Mouse (Mus musculus): ENCODE data around the gene Kctd3. TPM values are rescaled to one million over a fixed set of nuclear protein-coding genes. Genes with fewer than 3 reads are reported as not detected.

Kctd3 gene
- polyA plus RNA-seq, 1 experiment from 2014 or later, result 36.7 TPM

- no peaks in the 10 kb centered on the region for H3K4me1 ChIP-seq (ENCODE audit: control insufficient read depth, insufficient read depth, low read length)
- ATAC-seq (ENCODE audit: low FRiP score) (no peak), DNase-seq (ENCODE audit: low spot score, missing footprints) (no peak)
- H3K36me3 ChIP-seq (ENCODE audit: control insufficient read depth, insufficient read depth, low read length), result no peaks in the 10 kb centered on the region
- H3K9ac ChIP-seq (ENCODE audit: low read length), result no peak overlapping the region
- H3K9me3 ChIP-seq (ENCODE audit: control insufficient read depth, low read length), result no peaks in the 10 kb centered on the region
- 83% methylated on average over 9 of the region's 9 CpGs for WGBS
- H3K27me3 ChIP-seq (ENCODE audit: control insufficient read depth, insufficient read depth, low read length), result no peaks in the 10 kb centered on the region
- H3K27ac ChIP-seq (ENCODE audit: low read depth, low read length), result no peak overlapping the region
- H3K4me2 ChIP-seq, result no peak overlapping the region
- H3K4me3 ChIP-seq (ENCODE audit: low read depth, low read length), result no peak overlapping the region
Measured at GRCm38 (mm10) chr1:188948276-188948675, 59.4 kb downstream of the Kctd3 start.

GRCm38 (mm10) chr1:188947794-188948193 is 59.8 kb downstream of the Kctd3 start:
- 62% methylated on average over 5 of the region's 5 CpGs for WGBS
- ATAC-seq (ENCODE audit: low FRiP score) (no peak), DNase-seq (ENCODE audit: low spot score, missing footprints) (no peak)
- Histone ChIP-seq H3K36me3 (ENCODE audit: control insufficient read depth, insufficient read depth, low read length) (no peaks in the 10 kb centered on the region), H3K9ac (ENCODE audit: low read length) (no peak overlapping the region), H3K4me1 (ENCODE audit: control insufficient read depth, insufficient read depth, low read length) (no peaks in the 10 kb centered on the region), H3K4me3 (ENCODE audit: low read depth, low read length) (no peak overlapping the region), H3K4me2 (no peak overlapping the region), H3K27me3 (ENCODE audit: control insufficient read depth, insufficient read depth, low read length) (no peaks in the 10 kb centered on the region), H3K27ac (ENCODE audit: low read depth, low read length) (no peak overlapping the region), H3K9me3 (ENCODE audit: control insufficient read depth, low read length) (no peaks in the 10 kb centered on the region)

GRCm38 (mm10) chr1:188946849-188947248 is 60.8 kb downstream of the Kctd3 start:
- H3K4me2 ChIP-seq, result no peak overlapping the region
- H3K36me3 ChIP-seq (ENCODE audit: control insufficient read depth, insufficient read depth, low read length), result no peaks in the 10 kb centered on the region
- H3K27ac ChIP-seq (ENCODE audit: low read depth, low read length), result no peak overlapping the region
- ATAC-seq (ENCODE audit: low FRiP score), result no peak
- H3K9ac ChIP-seq (ENCODE audit: low read length), result no peak overlapping the region
- no peaks in the 10 kb centered on the region for H3K4me1 ChIP-seq (ENCODE audit: control insufficient read depth, insufficient read depth, low read length)
- no peak for DNase-seq (ENCODE audit: low spot score, missing footprints)
- H3K9me3 ChIP-seq (ENCODE audit: control insufficient read depth, low read length), result no peaks in the 10 kb centered on the region
- no peaks in the 10 kb centered on the region for H3K27me3 ChIP-seq (ENCODE audit: control insufficient read depth, insufficient read depth, low read length)
- WGBS, result 88% methylated on average over 11 of the region's 11 CpGs
- H3K4me3 ChIP-seq (ENCODE audit: low read depth, low read length), result no peak overlapping the region

- Histone ChIP-seq H3K27me3 (ENCODE audit: control insufficient read depth, insufficient read depth, low read length) (no peaks in the 10 kb centered on the region), H3K4me3 (ENCODE audit: low read depth, low read length) (no peak overlapping the region), H3K9me3 (ENCODE audit: control insufficient read depth, low read length) (no peaks in the 10 kb centered on the region), H3K4me1 (ENCODE audit: control insufficient read depth, insufficient read depth, low read length) (no peaks in the 10 kb centered on the region), H3K36me3 (ENCODE audit: control insufficient read depth, insufficient read depth, low read length) (no peaks in the 10 kb centered on the region), H3K27ac (ENCODE audit: low read depth, low read length) (no peak overlapping the region), H3K4me2 (no peak overlapping the region), H3K9ac (ENCODE audit: low read length) (no peak overlapping the region)
- 55% methylated on average over 8 of the region's 8 CpGs for WGBS
- DNase-seq (ENCODE audit: low spot score, missing footprints), result no peak
- ATAC-seq (ENCODE audit: low FRiP score), result no peak
Measured at GRCm38 (mm10) chr1:188945326-188945725, 62.3 kb downstream of the Kctd3 start.

GRCm38 (mm10) chr1:188937246-188937780 is 70.3 kb downstream of the Kctd3 start:
- 94% methylated on average over 14 of the region's 14 CpGs for WGBS
- Histone ChIP-seq H3K4me3 (ENCODE audit: low read depth, low read length) (no peak overlapping the region), H3K27ac (ENCODE audit: low read depth, low read length) (no peak overlapping the region), H3K4me1 (ENCODE audit: control insufficient read depth, insufficient read depth, low read length) (no peaks in the 10 kb centered on the region), H3K36me3 (ENCODE audit: control insufficient read depth, insufficient read depth, low read length) (no peaks in the 10 kb centered on the region), H3K9me3 (ENCODE audit: control insufficient read depth, low read length) (no peaks in the 10 kb centered on the region), H3K9ac (ENCODE audit: low read length) (no peak overlapping the region), H3K27me3 (ENCODE audit: control insufficient read depth, insufficient read depth, low read length) (no peaks in the 10 kb centered on the region), H3K4me2 (no peak overlapping the region)
- DNase-seq (ENCODE audit: low spot score, missing footprints) (no peak), ATAC-seq (ENCODE audit: low FRiP score) (no peak)
